Mouse (Mus musculus): ENCODE measurements around the gene Pdpn.

- no peak for TF ChIP-seq POLR2A (IDR thresholded peaks at IDR 0.05; ENCODE audit: insufficient read length, low read depth)
- no peak for TF ChIP-seq MAX (IDR thresholded peaks at IDR 0.05; ENCODE audit: low read depth)
- TF ChIP-seq REST (IDR thresholded peaks at IDR 0.05; ENCODE audit: insufficient read depth, insufficient read length) = no peak
- TF ChIP-seq E2F4 (IDR thresholded peaks at IDR 0.05; ENCODE audit: insufficient read depth) = no peak
- TF ChIP-seq MYOG (IDR thresholded peaks at IDR 0.05; ENCODE audit: control insufficient read depth in 1 of 3, insufficient read depth in 1 of 3, insufficient read length in 2 of 3, low read depth in 2 of 3) = no peak
- TF ChIP-seq CEBPB (IDR thresholded peaks at IDR 0.05; ENCODE audit: insufficient read depth, poor library complexity, severe bottlenecking) = no peak
- TF ChIP-seq TCF12 (IDR thresholded peaks at IDR 0.05; ENCODE audit: insufficient read depth, poor library complexity, severe bottlenecking) = no peak
- no peak for TF ChIP-seq USF1 (IDR thresholded peaks at IDR 0.05; ENCODE audit: low read depth)
- TF ChIP-seq POLR2AphosphoS2 (IDR thresholded peaks at IDR 0.05; ENCODE audit: insufficient read length, low read depth) = no peak
- no peak for TF ChIP-seq MYOD1 (IDR thresholded peaks at IDR 0.05; ENCODE audit: control insufficient read depth in 1 of 3, insufficient read length in 2 of 3, low read depth in 2 of 3)
Measured at GRCm38 (mm10) chr4:143296153-143296552, 3.2 kb downstream of the Pdpn start.
